Mouse (Mus musculus) kidney, embryonic 15.5 days (tissue): Measurements from ENCODE around the gene Mettl7a3. TPM values are rescaled to one million over a fixed set of nuclear protein-coding genes. Genes with fewer than 3 reads are reported as not detected.
"Not testable (repeated sequence)": the region's sequence is repeated elsewhere in the genome, so short reads cannot be mapped to it uniquely, and the experiment has no call there.

ENCODE experiments used
- ATAC-seq: fragments of 200-750 bp; cut with Nextera tagmentation; replicated peaks from 2 replicates; pipeline ENCODE4 v1.8.0; 2017; ENCODE audit warnings: moderate TSS enrichment; ENCODE audit not compliant: low FRiP score
- H3K27ac ChIP-seq: fragments of 300-500 bp; sonication (generic); 2 replicates; pipeline ENCODE4 v1.5.1; 2015; ENCODE audit warnings: mild to moderate bottlenecking, inconsistent platforms
- H3K27me3 ChIP-seq: fragments of 300-500 bp; sonication (generic); 2 replicates; pipeline ENCODE4 v1.6.1; 2015; ENCODE audit warnings: inconsistent platforms
- H3K36me3 ChIP-seq: fragments of 300-500 bp; sonication (generic); 2 replicates; pipeline ENCODE4 v1.6.1; 2015; ENCODE audit warnings: inconsistent platforms
- H3K4me1 ChIP-seq: fragments of 300-500 bp; sonication (generic); 2 replicates; pipeline ENCODE4 v1.6.1; 2015; ENCODE audit warnings: inconsistent platforms
- H3K4me2 ChIP-seq: fragments of 300-500 bp; sonication (generic); 2 replicates; pipeline ENCODE4 v1.6.1; 2015; ENCODE audit warnings: moderate library complexity, mild to moderate bottlenecking, inconsistent platforms
- H3K4me3 ChIP-seq: fragments of 300-500 bp; sonication (generic); replicated peaks from 2 replicates; pipeline ENCODE4 v1.5.1; 2015; ENCODE audit warnings: mild to moderate bottlenecking, inconsistent platforms
- H3K9ac ChIP-seq: fragments of 300-500 bp; sonication (generic); 2 replicates; pipeline ENCODE4 v1.6.1; 2015; ENCODE audit warnings: mild to moderate bottlenecking, inconsistent platforms
- H3K9me3 ChIP-seq: fragments of 300-500 bp; sonication (generic); replicated peaks from 2 replicates; pipeline ENCODE4 v1.6.1; 2016; ENCODE audit warnings: inconsistent platforms
- WGBS: fragments of 180-500 bp; shearing (Covaris S2); methylation state at CpG from one replicate; pipeline ENCODE4 v1.1.7; 2015; ENCODE audit warnings: mixed read lengths; 5-methylcytosine and 5-hydroxymethylcytosine counted together
- polyA plus RNA-seq: library from polyadenylated mRNA; unstranded; fragments of >200 nt; fragmentation: Nextera tagmentation; extraction: Ambion mirVana; gene quantifications from 2 replicates; pipeline ENCODE4 v1.2.1, GENCODE M21; 2015

The Mettl7a3 gene
- polyA plus RNA-seq, 1 experiment from 2014 or later = not detected

- no peaks in the 10 kb centered on the region for H3K9me3 ChIP-seq
- H3K27me3 ChIP-seq = no peaks in the 10 kb centered on the region
- WGBS = 94% methylated on average over 5 of the region's 5 CpGs
- no peak overlapping the region for H3K27ac ChIP-seq
- no peak overlapping the region for H3K9ac ChIP-seq
- no peak for ATAC-seq
- H3K4me1 ChIP-seq = 0 out of 2 replicates have a peak, but pooled peaks cover 3% of the 10 kb centered on the region
- H3K4me2 ChIP-seq = no peak overlapping the region
- no peak overlapping the region for H3K4me3 ChIP-seq
- H3K36me3 ChIP-seq = peaks cover 7% of the 10 kb centered on the region; the same call in 1 of the 2 replicates
Measured at GRCm38 (mm10) chr15:100314448-100315145, 20.1 kb upstream of the Mettl7a3 start.

GRCm38 (mm10) chr15:100318014-100318671, 16.6 kb upstream of the Mettl7a3 start:
- not testable (repeated sequence) for H3K4me3 ChIP-seq, ATAC-seq, H3K27me3 ChIP-seq, H3K36me3 ChIP-seq, H3K4me2 ChIP-seq, H3K9me3 ChIP-seq, H3K27ac ChIP-seq, H3K4me1 ChIP-seq, H3K9ac ChIP-seq
- 62% methylated on average over 4 of the region's 4 CpGs for WGBS

GRCm38 (mm10) chr15:100319884-100320283, 14.8 kb upstream of the Mettl7a3 start:
- Histone ChIP-seq H3K27ac (no peak overlapping the region), H3K4me1 (peaks cover 4% of the 10 kb centered on the region; the same call in 1 of the 2 replicates), H3K27me3 (no peaks in the 10 kb centered on the region), H3K4me3 (no peak overlapping the region), H3K9ac (no peak overlapping the region), H3K36me3 (peaks cover under 1% of the 10 kb centered on the region; the same call in 1 of the 2 replicates), H3K9me3 (no peaks in the 10 kb centered on the region), H3K4me2 (no peak overlapping the region)
- ATAC-seq = no peak
- 73% methylated on average over 1 of the region's 1 CpGs for WGBS

- Histone ChIP-seq H3K9me3 (no peaks in the 10 kb centered on the region), H3K4me1 (peaks cover 4% of the 10 kb centered on the region; the same call in 1 of the 2 replicates), H3K36me3 (no peaks in the 10 kb centered on the region), H3K27ac (no peak overlapping the region), H3K4me2 (no peak overlapping the region), H3K9ac (no peak overlapping the region), H3K4me3 (no peak overlapping the region), H3K27me3 (no peaks in the 10 kb centered on the region)
- ATAC-seq = no peak
- 62% methylated on average over 9 of the region's 9 CpGs for WGBS
Measured at GRCm38 (mm10) chr15:100320295-100320905, 14.3 kb upstream of the Mettl7a3 start.

GRCm38 (mm10) chr15:100321134-100321533, 13.6 kb upstream of the Mettl7a3 start:
- no peaks in the 10 kb centered on the region for H3K9me3 ChIP-seq
- H3K4me3 ChIP-seq = no peak overlapping the region
- whole genome bisulfite sequencing = 52% methylated on average over 5 of the region's 5 CpGs
- H3K27ac ChIP-seq = no peak overlapping the region
- H3K27me3 ChIP-seq = no peaks in the 10 kb centered on the region
- H3K4me1 ChIP-seq = peaks cover 4% of the 10 kb centered on the region; the same call in 1 of the 2 replicates
- no peak for ATAC-seq
- no peaks in the 10 kb centered on the region for H3K36me3 ChIP-seq
- no peak overlapping the region for H3K9ac ChIP-seq
- no peak overlapping the region for H3K4me2 ChIP-seq

- H3K4me3 ChIP-seq = no peak overlapping the region
- no peaks in the 10 kb centered on the region for H3K9me3 ChIP-seq
- H3K36me3 ChIP-seq = no peaks in the 10 kb centered on the region
- H3K27ac ChIP-seq = no peak overlapping the region
- H3K27me3 ChIP-seq = no peaks in the 10 kb centered on the region
- peaks cover 7% of the 10 kb centered on the region; the same call in 1 of the 2 replicates for H3K4me1 ChIP-seq
- ATAC-seq = no peak
- WGBS = 69% methylated on average over 12 of the region's 12 CpGs
- H3K9ac ChIP-seq = no peak overlapping the region
- H3K4me2 ChIP-seq = no peak overlapping the region
Measured at GRCm38 (mm10) chr15:100324021-100324591, 10.6 kb upstream of the Mettl7a3 start.

- Histone ChIP-seq H3K27ac (0 out of 2 replicates have a peak overlapping the region, but pooled peaks have one; percentile 22), H3K4me2 (no peak overlapping the region), H3K9me3 (no peaks in the 10 kb centered on the region), H3K4me1 (peaks cover 5% of the 10 kb centered on the region; the same call in 1 of the 2 replicates), H3K9ac (no peak overlapping the region), H3K36me3 (no peaks in the 10 kb centered on the region), H3K4me3 (no peak overlapping the region), H3K27me3 (no peaks in the 10 kb centered on the region)
- 0 out of 2 replicates have a peak, but pooled peaks have one; percentile 27 for ATAC-seq
- 65% methylated on average over 3 of the region's 3 CpGs for WGBS
Measured at GRCm38 (mm10) chr15:100325235-100325634, 9.5 kb upstream of the Mettl7a3 start.

- WGBS = 68% methylated on average over 4 of the region's 4 CpGs
- not testable (repeated sequence) for H3K4me3 ChIP-seq
Measured at GRCm38 (mm10) chr15:100328089-100328488, 6.6 kb upstream of the Mettl7a3 start.

GRCm38 (mm10) chr15:100329336-100329735, 5.4 kb upstream of the Mettl7a3 start:
- H3K4me2 ChIP-seq, H3K4me1 ChIP-seq, H3K4me3 ChIP-seq, H3K9me3 ChIP-seq, H3K36me3 ChIP-seq, H3K9ac ChIP-seq, H3K27ac ChIP-seq, H3K27me3 ChIP-seq: not testable (repeated sequence)
- ATAC-seq = peak; percentile 72
- WGBS = 43% methylated on average over 10 of the region's 10 CpGs

More at GRCm38 (mm10) chr15:100328089-100328488, 6.6 kb upstream of the Mettl7a3 start:
- H3K36me3 ChIP-seq, H3K4me2 ChIP-seq, H3K9ac ChIP-seq, H3K9me3 ChIP-seq, H3K4me1 ChIP-seq, H3K27me3 ChIP-seq, H3K27ac ChIP-seq, ATAC-seq: not testable (repeated sequence)

GRCm38 (mm10) chr15:100330739-100331138, 4.0 kb upstream of the Mettl7a3 start:
- Histone ChIP-seq H3K36me3 (no peaks in the 10 kb centered on the region), H3K4me3 (no peak overlapping the region), H3K27me3 (no peaks in the 10 kb centered on the region), H3K27ac (no peak overlapping the region), H3K4me2 (no peak overlapping the region), H3K4me1 (0 out of 2 replicates have a peak, but pooled peaks cover 4% of the 10 kb centered on the region), H3K9ac (no peak overlapping the region), H3K9me3 (no peaks in the 10 kb centered on the region)
- 40% methylated on average over 7 of the region's 7 CpGs for WGBS
- ATAC-seq = no peak

- ATAC-seq = 0 out of 2 replicates have a peak, but pooled peaks have one; percentile 29
- H3K27me3 ChIP-seq, H3K4me2 ChIP-seq, H3K4me3 ChIP-seq, H3K27ac ChIP-seq, H3K4me1 ChIP-seq, H3K9ac ChIP-seq, H3K36me3 ChIP-seq, H3K9me3 ChIP-seq: not testable (repeated sequence)
- 55% methylated on average over 3 of the region's 10 CpGs for WGBS
Measured at GRCm38 (mm10) chr15:100332077-100332961, 2.4 kb upstream of the Mettl7a3 start.
